Mouse (Mus musculus) limb, embryonic 10.5 days (tissue): ENCODE measurements around the gene Gdpd5. TPM values are rescaled to one million over a fixed set of nuclear protein-coding genes. Genes with fewer than 3 reads are reported as not detected.
A peak's percentile ranks its signal among the peaks of the same experiment; 100 is the strongest.

Experiments
- DNase-seq: peaks from one replicate; pipeline ENCODE4 v3.0.0-alpha.2; 2017; ENCODE audit warnings: low spot score
- H3K27ac ChIP-seq: fragments of 300-500 bp; sonication (generic); 2 replicates; pipeline ENCODE4 v1.5.1; 2016; ENCODE audit warnings: mild to moderate bottlenecking
- H3K27me3 ChIP-seq: fragments of 300-500 bp; sonication (generic); 2 replicates; pipeline ENCODE4 v1.6.1; 2016; ENCODE audit warnings: low read depth, mild to moderate bottlenecking; ENCODE audit not compliant: poor library complexity, severe bottlenecking
- H3K36me3 ChIP-seq: fragments of 300-500 bp; sonication (generic); 2 replicates; pipeline ENCODE4 v1.6.1; 2016; ENCODE audit warnings: mild to moderate bottlenecking, moderate library complexity
- H3K4me1 ChIP-seq: fragments of 300-500 bp; sonication (generic); 2 replicates; pipeline ENCODE4 v1.6.1; 2016
- H3K4me3 ChIP-seq: fragments of 300-500 bp; sonication (generic); 2 replicates; pipeline ENCODE4 v1.5.1; 2016; ENCODE audit warnings: mild to moderate bottlenecking, moderate library complexity
- H3K9me3 ChIP-seq: fragments of 300-500 bp; sonication (generic); replicated peaks from 2 replicates; pipeline ENCODE4 v1.6.1; 2016; ENCODE audit warnings: mild to moderate bottlenecking
- WGBS: fragments of 180-500 bp; shearing (Covaris S2); methylation state at CpG from one replicate; pipeline ENCODE4 v1.1.7; 2016; 5-methylcytosine and 5-hydroxymethylcytosine counted together
- polyA plus RNA-seq: library from polyadenylated mRNA; unstranded; fragments of >200 nt; fragmentation: Nextera tagmentation; extraction: Ambion mirVana; gene quantifications from 2 replicates; pipeline ENCODE4 v1.2.1, GENCODE M21; 2016

The Gdpd5 gene
- polyA plus RNA-seq, 1 experiment from 2014 or later, result 12.3 TPM

GRCm38 (mm10) chr7:99463120-99463519 is 81.9 kb downstream of the Gdpd5 start:
- Histone ChIP-seq H3K27ac (no peak overlapping the region), H3K4me1 (peaks cover 14% of the 10 kb centered on the region), H3K36me3 (0 out of 2 replicates have a peak, but pooled peaks cover 8% of the 10 kb centered on the region), H3K4me3 (no peak overlapping the region), H3K9me3 (no peaks in the 10 kb centered on the region), H3K27me3 (peaks cover 19% of the 10 kb centered on the region)
- DNase-seq, result no peak
- 75% methylated on average over 2 of the region's 2 CpGs for WGBS

GRCm38 (mm10) chr7:99465811-99466210 is 84.6 kb downstream of the Gdpd5 start, which contains the start of gene Klhl35:
TSS of gene Klhl35 (plus strand) at chr7:99466004.
- Histone ChIP-seq H3K9me3 (no peaks in the 10 kb centered on the region), H3K4me1 (peaks cover 25% of the 10 kb centered on the region), H3K4me3 (no peak within 1 kb of the TSS), H3K27ac (peak within 1 kb of the TSS; percentile 44; the same call in 1 of the 2 replicates), H3K27me3 (peaks cover 28% of the 10 kb centered on the region), H3K36me3 (0 out of 2 replicates have a peak, but pooled peaks cover under 1% of the 10 kb centered on the region)
- WGBS, result 26% methylated on average over 8 of the region's 8 CpGs
- no peak for DNase-seq

- Histone ChIP-seq H3K4me1 (peaks cover 25% of the 10 kb centered on the region), H3K4me3 (peak overlapping the region; percentile 60), H3K9me3 (no peaks in the 10 kb centered on the region), H3K27ac (peak overlapping the region; percentile 90), H3K36me3 (peaks cover 16% of the 10 kb centered on the region), H3K27me3 (peaks cover 28% of the 10 kb centered on the region)
- 33% methylated on average over 8 of the region's 11 CpGs for WGBS
- DNase-seq, result no peak
Observed at GRCm38 (mm10) chr7:99467916-99468282, 86.7 kb downstream of the Gdpd5 start.

- peak overlapping the region; percentile 60 for H3K4me3 ChIP-seq
- H3K27ac ChIP-seq, result peak overlapping the region; percentile 90
- peaks cover 25% of the 10 kb centered on the region for H3K4me1 ChIP-seq
- WGBS, result 4% methylated on average over 141 of the region's 145 CpGs
- H3K36me3 ChIP-seq, result peaks cover 23% of the 10 kb centered on the region
- no peaks in the 10 kb centered on the region for H3K9me3 ChIP-seq
- DNase-seq, result peak; percentile 82
- peaks cover 28% of the 10 kb centered on the region for H3K27me3 ChIP-seq
Observed at GRCm38 (mm10) chr7:99468283-99469132, 87.3 kb downstream of the Gdpd5 start.

GRCm38 (mm10) chr7:99469680-99470405 is 88.6 kb downstream of the Gdpd5 start:
- no peak overlapping the region for H3K4me3 ChIP-seq
- DNase-seq, result no peak
- peaks cover 25% of the 10 kb centered on the region for H3K4me1 ChIP-seq
- no peak overlapping the region for H3K27ac ChIP-seq
- peaks cover 28% of the 10 kb centered on the region for H3K27me3 ChIP-seq
- 86% methylated on average over 17 of the region's 17 CpGs for WGBS
- H3K9me3 ChIP-seq, result no peaks in the 10 kb centered on the region
- H3K36me3 ChIP-seq, result peaks cover 36% of the 10 kb centered on the region

- Histone ChIP-seq H3K4me3 (no peak overlapping the region), H3K9me3 (no peaks in the 10 kb centered on the region), H3K27ac (no peak overlapping the region), H3K36me3 (peaks cover 53% of the 10 kb centered on the region), H3K4me1 (peaks cover 18% of the 10 kb centered on the region), H3K27me3 (peaks cover 24% of the 10 kb centered on the region)
- 55% methylated on average over 18 of the region's 18 CpGs for WGBS
- no peak for DNase-seq
Observed at GRCm38 (mm10) chr7:99471578-99471977, 90.4 kb downstream of the Gdpd5 start.

GRCm38 (mm10) chr7:99473638-99474407 is 92.6 kb downstream of the Gdpd5 start:
- Histone ChIP-seq H3K4me1 (peaks cover 4% of the 10 kb centered on the region), H3K27ac (no peak overlapping the region), H3K27me3 (peaks cover 6% of the 10 kb centered on the region; the same call in 1 of the 2 replicates), H3K9me3 (no peaks in the 10 kb centered on the region), H3K4me3 (no peak overlapping the region), H3K36me3 (peaks cover 75% of the 10 kb centered on the region)
- no peak for DNase-seq
- 90% methylated on average over 14 of the region's 14 CpGs for WGBS

- Histone ChIP-seq H3K4me3 (no peak overlapping the region), H3K9me3 (no peaks in the 10 kb centered on the region), H3K4me1 (peaks cover 9% of the 10 kb centered on the region; the same call in 1 of the 2 replicates), H3K27me3 (no peaks in the 10 kb centered on the region; the same call in 1 of the 2 replicates), H3K27ac (0 out of 2 replicates have a peak overlapping the region, but pooled peaks have one; percentile 36), H3K36me3 (peaks cover 87% of the 10 kb centered on the region)
- WGBS, result 75% methylated on average over 12 of the region's 12 CpGs
- no peak for DNase-seq
Observed at GRCm38 (mm10) chr7:99474836-99475561, 93.8 kb downstream of the Gdpd5 start.

GRCm38 (mm10) chr7:99475562-99475911 is 94.3 kb downstream of the Gdpd5 start:
- Histone ChIP-seq H3K27ac (no peak overlapping the region), H3K9me3 (no peaks in the 10 kb centered on the region), H3K4me1 (peaks cover 14% of the 10 kb centered on the region; the same call in 1 of the 2 replicates), H3K4me3 (no peak overlapping the region), H3K36me3 (peaks cover 92% of the 10 kb centered on the region), H3K27me3 (no peaks in the 10 kb centered on the region; the same call in 1 of the 2 replicates)
- WGBS, result 91% methylated on average over 2 of the region's 2 CpGs
- no peak for DNase-seq

GRCm38 (mm10) chr7:99476558-99477114 is 95.4 kb downstream of the Gdpd5 start:
- no peaks in the 10 kb centered on the region for H3K27me3 ChIP-seq
- H3K4me3 ChIP-seq, result no peak overlapping the region
- DNase-seq, result no peak
- no peaks in the 10 kb centered on the region for H3K9me3 ChIP-seq
- no peak overlapping the region for H3K27ac ChIP-seq
- 46% methylated on average over 3 of the region's 3 CpGs for WGBS
- peaks cover 25% of the 10 kb centered on the region for H3K4me1 ChIP-seq
- H3K36me3 ChIP-seq, result peaks cover 99% of the 10 kb centered on the region

- 94% methylated on average over 5 of the region's 5 CpGs for WGBS
- Histone ChIP-seq H3K27me3 (no peaks in the 10 kb centered on the region), H3K27ac (no peak overlapping the region), H3K4me3 (no peak overlapping the region), H3K4me1 (peaks cover 31% of the 10 kb centered on the region), H3K36me3 (peaks cover 99% of the 10 kb centered on the region), H3K9me3 (no peaks in the 10 kb centered on the region)
- no peak for DNase-seq
Observed at GRCm38 (mm10) chr7:99477235-99477634, 96.0 kb downstream of the Gdpd5 start.

GRCm38 (mm10) chr7:99482637-99483036 is 101.4 kb downstream of the Gdpd5 start:
- no peaks in the 10 kb centered on the region for H3K9me3 ChIP-seq
- peaks cover 40% of the 10 kb centered on the region for H3K4me1 ChIP-seq
- 3% methylated on average over 6 of the region's 6 CpGs for WGBS
- DNase-seq, result peak; percentile 32
- H3K36me3 ChIP-seq, result peaks cover 51% of the 10 kb centered on the region
- peaks cover 9% of the 10 kb centered on the region for H3K27me3 ChIP-seq
- H3K27ac ChIP-seq, result peak overlapping the region; percentile 96
- peak overlapping the region; percentile 83 for H3K4me3 ChIP-seq
